In genomic region chr7:66038261-66038660, GRCm38 (mm10) we compare ENCODE assay signal across 24 mouse cellular contexts. TPM values are rescaled to one million over a fixed set of nuclear protein-coding genes. Genes with fewer than 3 reads are reported as not detected.
DNase-seq lines count a peak whose midpoint lies in the region; ATAC-seq and TF ChIP-seq lines count a peak whose summit lies in the region.
"Had no signal": no experiment of that assay in that cellular context is flagged by ENCODE, and none has a peak within 500 bp of the region (broad histone marks: within the 10 kb centered on the region; RNA-seq: fewer than 3 reads in every experiment).

No protein-coding gene starts in this region.

- 60% methylated on average over 3 of the region's 3 CpGs for WGBS in cerebellum, adult 2 months
- WGBS in kidney, embryonic 16.5 days: 35% methylated on average over 3 of the region's 3 CpGs
- 49% methylated on average over 3 of the region's 3 CpGs for WGBS in kidney, embryonic 15.5 days

- peaks cover 19% of the 10 kb centered on the region for H3K4me1 ChIP-seq in cerebellum, adult 2 months (ENCODE audit: control insufficient read depth, insufficient read depth, low read length)
- peaks cover 16% of the 10 kb centered on the region; the same call in 1 of the 2 replicates for H3K4me1 ChIP-seq in kidney, embryonic 16.5 days (ENCODE audit: insufficient read depth, low read length)
- peaks cover 23% of the 10 kb centered on the region for H3K4me1 ChIP-seq in kidney, embryonic 15.5 days
- H3K4me1 ChIP-seq: liver, embryonic 15.5 days; stomach, embryonic 15.5 days had no signal

- no peak overlapping the region for H3K4me3 ChIP-seq in cerebellum, adult 2 months (replicated peaks; ENCODE audit: insufficient read depth, low read depth, low read length)
- no peak overlapping the region for H3K4me3 ChIP-seq in kidney, embryonic 16.5 days (ENCODE audit: low read length)
- H3K4me3 ChIP-seq in kidney, embryonic 15.5 days (replicated peaks): no peak overlapping the region
- H3K4me3 ChIP-seq: embryonic facial prominence, embryonic 15.5 days; heart, embryonic 12.5 days; hindbrain, embryonic 13.5 days; liver, embryonic 15.5 days; midbrain, embryonic 10.5 days; neural tube, embryonic 12.5 days; stomach, embryonic 15.5 days had no signal

- H3K27ac ChIP-seq in cerebellum, adult 2 months (ENCODE audit: insufficient read depth, low read length): peak overlapping the region; percentile 55; the same call in 1 of the 2 replicates
- no peak overlapping the region for H3K27ac ChIP-seq in kidney, embryonic 16.5 days (ENCODE audit: low read length)
- H3K27ac ChIP-seq in kidney, embryonic 15.5 days: no peak overlapping the region
- H3K27ac ChIP-seq: embryonic facial prominence, embryonic 15.5 days; hindbrain, embryonic 13.5 days; liver, embryonic 15.5 days; macrophage; midbrain, embryonic 10.5 days; neural tube, embryonic 12.5 days; stomach, embryonic 15.5 days had no signal

- no peak for TF ChIP-seq POLR2A in cerebellum, adult 2 months (IDR thresholded peaks at IDR 0.05; ENCODE audit: borderline replicate concordance, insufficient read depth, low read length)

- H3K4me2 ChIP-seq in kidney, embryonic 16.5 days (replicated peaks; ENCODE audit: low read depth, low read length): no peak overlapping the region
- H3K4me2 ChIP-seq in kidney, embryonic 15.5 days: no peak overlapping the region
- H3K4me2 ChIP-seq: embryonic facial prominence, embryonic 15.5 days; heart, embryonic 12.5 days; hindbrain, embryonic 13.5 days; liver, embryonic 15.5 days; neural tube, embryonic 12.5 days; stomach, embryonic 15.5 days had no signal

- no peak overlapping the region for H3K9ac ChIP-seq in kidney, embryonic 16.5 days (replicated peaks; ENCODE audit: low read length)
- H3K9ac ChIP-seq in kidney, embryonic 15.5 days: no peak overlapping the region
- H3K9ac ChIP-seq: embryonic facial prominence, embryonic 15.5 days; heart, embryonic 12.5 days; hindbrain, embryonic 13.5 days; liver, embryonic 15.5 days; neural tube, embryonic 12.5 days; stomach, embryonic 15.5 days had no signal

- no peaks in the 10 kb centered on the region for H3K27me3 ChIP-seq in cerebellum, adult 2 months (ENCODE audit: control insufficient read depth, insufficient read depth, low read length)
- H3K27me3 ChIP-seq in kidney, embryonic 16.5 days (ENCODE audit: insufficient read depth, low read length): no peaks in the 10 kb centered on the region; the same call in 1 of the 2 replicates
- peaks cover 13% of the 10 kb centered on the region; the same call in 1 of the 2 replicates for H3K27me3 ChIP-seq in kidney, embryonic 15.5 days
- H3K27me3 ChIP-seq: hindbrain, embryonic 13.5 days; stomach, embryonic 15.5 days had no signal

- TF ChIP-seq CTCF in cerebellum, adult 2 months (IDR thresholded peaks at IDR 0.05; ENCODE audit: borderline replicate concordance, insufficient read depth, low read depth, low read length): no peak

- ATAC-seq in cerebellum, adult (ENCODE audit: insufficient number of reproducible peaks, low FRiP score, low TSS enrichment): no peak
- 0 out of 2 replicates have a peak, but pooled peaks have one; percentile 37 for ATAC-seq in kidney, embryonic 16.5 days (ENCODE audit: low FRiP score, low TSS enrichment)
- ATAC-seq in kidney, embryonic 15.5 days (replicated peaks; ENCODE audit: low FRiP score): no peak
- ATAC-seq in CD4-positive, CD25-positive, alpha-beta regulatory T cell, adult 4 months: no peak
- ATAC-seq: inflammation-experienced regulatory T-cells, adult 6 months had no signal

- peak in 1 of 2 experiments; percentile 42 for DNase-seq in cerebellum, adult 2 months
- peak; percentile 66 for DNase-seq in MN1 (ENCODE audit: low spot score)
- peak; percentile 64 for DNase-seq in forelimb bud, embryonic 11.5 days (ENCODE audit: low read depth, low spot score)
- DNase-seq in right cerebral cortex, postnatal 36 days (ENCODE audit: low spot score in 2 of 2): no peak
- DNase-seq: right cerebral cortex, postnatal 14 days; thymus, adult 2 months had no signal

- no peaks in the 10 kb centered on the region for H3K36me3 ChIP-seq in kidney, embryonic 16.5 days (ENCODE audit: insufficient read depth, low read length)
- no peaks in the 10 kb centered on the region for H3K36me3 ChIP-seq in kidney, embryonic 15.5 days
- H3K36me3 ChIP-seq: embryonic facial prominence, embryonic 15.5 days; heart, embryonic 12.5 days; hindbrain, embryonic 13.5 days; liver, embryonic 15.5 days; midbrain, embryonic 10.5 days; neural tube, embryonic 12.5 days; stomach, embryonic 15.5 days had no signal

- H3K9me3 ChIP-seq in kidney, embryonic 16.5 days (ENCODE audit: low read length): no peaks in the 10 kb centered on the region
- H3K9me3 ChIP-seq in kidney, embryonic 15.5 days (replicated peaks): no peaks in the 10 kb centered on the region
- H3K9me3 ChIP-seq: embryonic facial prominence, embryonic 15.5 days; heart, embryonic 12.5 days; hindbrain, embryonic 13.5 days; liver, embryonic 15.5 days; midbrain, embryonic 10.5 days; neural tube, embryonic 12.5 days; stomach, embryonic 15.5 days had no signal

RNA-seq across cellular contexts. Expression of gene Gm45213, which starts 5.1 kb away (rescaled TPM):
- polyA plus RNA-seq in cerebellum, adult 2 months (2012; rRNA removed): not detected in 2 replicates
- not detected in 2 replicates for polyA plus RNA-seq in kidney, embryonic 16.5 days (2015; fragmentation: Nextera tagmentation; extraction: Ambion mirVana)
- polyA plus RNA-seq in kidney, embryonic 15.5 days (2015; fragmentation: Nextera tagmentation; extraction: Ambion mirVana): not detected in 2 replicates
- not detected for polyA plus RNA-seq in CD4-positive, CD25-positive, alpha-beta regulatory T cell, adult 4 months (2017; shearing (Covaris generic))
- polyA plus RNA-seq: cortical plate, adult 2 months; embryonic facial prominence, embryonic 15.5 days; forebrain, embryonic 16.5 days; heart, embryonic 12.5 days; hindbrain, embryonic 13.5 days; inflammation-experienced regulatory T-cells, adult 6 months; large intestine, adult 2 months; limb, embryonic 14.5 days; liver, embryonic 15.5 days; lung, embryonic 16.5 days; macrophage; midbrain, embryonic 10.5 days; neural tube, embryonic 12.5 days; stomach, embryonic 15.5 days; thymus, adult 2 months had no signal

RNA-seq across cellular contexts. Expression of gene Snrpa1, which starts 20.5 kb away (rescaled TPM):
- 43.8 and 45.9 TPM in 2 replicates for polyA plus RNA-seq in cerebellum, adult 2 months (2012; rRNA removed)
- polyA plus RNA-seq in kidney, embryonic 16.5 days (2015; fragmentation: Nextera tagmentation; extraction: Ambion mirVana): 159 and 167 TPM in 2 replicates
- polyA plus RNA-seq in kidney, embryonic 15.5 days (2015; fragmentation: Nextera tagmentation; extraction: Ambion mirVana): 184 and 190 TPM in 2 replicates
- polyA plus RNA-seq in CD4-positive, CD25-positive, alpha-beta regulatory T cell, adult 4 months (2017; shearing (Covaris generic)): 100 to 1,000 TPM; 120 to 121 TPM

RNA-seq across cellular contexts. Expression of gene Selenos, which starts 41.2 kb away (rescaled TPM):
- 113 and 123 TPM in 2 replicates for polyA plus RNA-seq in cerebellum, adult 2 months (2012; rRNA removed)
- 111 and 125 TPM in 2 replicates for polyA plus RNA-seq in kidney, embryonic 16.5 days (2015; fragmentation: Nextera tagmentation; extraction: Ambion mirVana)
- 107 and 117 TPM in 2 replicates for polyA plus RNA-seq in kidney, embryonic 15.5 days (2015; fragmentation: Nextera tagmentation; extraction: Ambion mirVana)
- 100 to 1,000 TPM; 176 to 177 TPM for polyA plus RNA-seq in CD4-positive, CD25-positive, alpha-beta regulatory T cell, adult 4 months (2017; shearing (Covaris generic))

Comparison
In these comparisons a context has a peak if more than half of its experiments do, and no peak if none do; other contexts are left out.
1. DNase-seq: peak in MN1 (single experiment) and forelimb bud, embryonic 11.5 days (single experiment); none in right cerebral cortex, postnatal 36 days (0 of 2).